Mouse (Mus musculus) left cerebral cortex, adult 2 months (tissue): ENCODE results near the gene Nudt21. TPM values are rescaled to one million over a fixed set of nuclear protein-coding genes. Genes with fewer than 3 reads are reported as not detected.

Source experiments
- DNase-seq, 2 experiments: peaks; one replicate each; pipeline ENCODE4 v3.0.0; 2021 to 2022; ENCODE audit warnings: low spot score in 2 of 2, mixed read lengths in 1 of 2; ENCODE audit errors: extremely low spot score in 1 of 2
- H3K27ac ChIP-seq: fragments of 200-600 bp; 2 replicates; pipeline ENCODE4 v1.8.1; 2022
- H3K4me3 ChIP-seq: fragments of 200-600 bp; 2 replicates; pipeline ENCODE4 v1.8.1; 2022
- CTCF ChIP-seq: fragments of 200-600 bp; IDR thresholded peaks from 2 replicates; pipeline ENCODE4 v1.8.1; 2022; ENCODE audit warnings: antibody characterized with exemption, mild to moderate bottlenecking, moderate library complexity
- intact Hi-C: fragments of 180-260 bp; cut with DNase I; formaldehyde crosslinking; loops from one replicate; pipeline ENCODE4 v1.15.1; 2025
- long read RNA-seq, 2 experiments: library from polyadenylated mRNA; stranded (forward); transcript quantifications; one replicate each; pipeline ENCODE4 v2.0.0; 2021; ENCODE audit warnings: borderline mapping rate in 2 of 2
- total RNA-seq, 2 experiments: library from RNA; stranded (reverse); gene quantifications; 2 replicates each; pipeline ENCODE4 v1.2.3; 2021

The Nudt21 gene
- total RNA-seq: 10 to 100 TPM; 46.3 to 51.4 TPM
- long read RNA-seq, experiment 1, full-length matches to known transcripts: 11 of 12 reads
- long read RNA-seq, experiment 1, partial matches to known transcripts: 0 of 12 reads
- long read RNA-seq, experiment 1, other reads (novel, unspliced or antisense): 1 of 12 reads
- long read RNA-seq, experiment 2, full-length matches to known transcripts: 12 of 16 reads
- long read RNA-seq, experiment 2, partial matches to known transcripts: 1 of 16 reads
- long read RNA-seq, experiment 2, other reads (novel, unspliced or antisense): 3 of 16 reads

GRCm38 (mm10) chr8:94036944-94037524 lies at the start of gene Nudt21, which contains the start of gene Ogfod1:
TSS of gene Nudt21 (minus strand) at chr8:94037031.
TSS of gene Ogfod1 (plus strand) at chr8:94037198.
- intact Hi-C loops: loop anchor here (2.0 to 5.0 kb wide), 2 partner anchors 24 to 60 kb away; partner anchors contain the start of genes Amfr and Bbs2
- Histone ChIP-seq H3K27ac (peak within 1 kb of the TSS; percentile 82), H3K4me3 (peak within 1 kb of the TSS; percentile 70)
- TF ChIP-seq CTCF: no peak
- peak; percentile 93 to 94 for DNase-seq

DNA sequence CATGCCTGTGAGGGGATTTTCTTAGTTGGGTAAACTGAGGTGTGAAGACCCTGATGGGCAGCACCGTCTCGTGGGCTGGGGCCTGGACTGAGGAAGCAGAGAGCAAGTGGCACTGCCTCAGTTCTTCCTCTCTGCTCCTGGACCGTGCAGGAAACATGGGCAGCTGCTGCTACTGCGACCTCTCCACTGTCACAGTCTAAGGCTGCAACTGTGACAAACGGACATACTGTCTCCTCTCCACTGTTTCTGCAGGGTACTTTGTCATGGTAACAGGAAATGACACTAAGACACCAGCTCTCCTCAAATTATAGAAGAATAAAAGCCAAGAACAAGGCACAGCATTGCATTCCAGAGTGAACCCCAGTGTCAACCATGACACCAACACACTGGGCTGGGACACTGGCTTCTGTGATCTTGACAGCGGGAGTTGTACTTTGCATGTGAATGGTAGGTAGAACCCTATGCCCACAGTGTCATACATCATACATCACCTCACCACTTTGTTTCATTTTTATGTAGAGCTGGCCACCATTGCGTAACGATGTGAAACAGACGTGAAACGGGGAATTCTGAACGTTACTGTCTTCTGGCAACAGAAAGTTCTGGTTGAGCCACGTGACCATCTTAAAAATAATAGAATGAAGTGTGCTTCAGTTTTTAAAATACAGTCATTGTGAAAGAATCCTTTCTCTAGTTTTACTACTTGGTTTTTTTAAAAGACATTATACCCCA lies 39.8 kb upstream of the Nudt21 start:
- no peak for DNase-seq
- no peak for TF ChIP-seq CTCF
- Histone ChIP-seq H3K27ac (no peak overlapping the region), H3K4me3 (no peak overlapping the region)
- intact Hi-C loops: no loop called here

DNA sequence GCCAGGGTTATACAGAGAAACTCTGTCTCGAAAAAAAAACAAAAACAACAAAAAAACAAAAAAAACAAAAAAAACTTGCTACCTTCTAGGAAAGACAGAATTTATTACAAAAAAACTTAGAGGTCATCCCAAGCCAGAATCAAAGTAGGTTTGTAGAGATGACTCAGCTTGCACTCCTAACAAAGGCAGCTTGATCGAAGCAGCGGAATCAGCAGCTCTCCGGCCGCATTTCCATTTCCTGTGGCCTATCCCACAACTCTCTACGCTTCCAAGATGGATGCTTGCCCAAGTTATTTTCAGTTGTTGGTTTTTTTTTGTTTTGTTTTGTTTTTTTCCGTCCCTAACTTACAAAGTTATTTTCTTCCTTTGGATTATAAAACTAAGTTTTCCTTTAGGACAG lies 32.0 kb upstream of the Nudt21 start:
- H3K27ac ChIP-seq: no peak overlapping the region
- H3K4me3 ChIP-seq: no peak overlapping the region
- no peak for TF ChIP-seq CTCF
- DNase-seq: no peak
- intact Hi-C loops: no loop called here

DNA sequence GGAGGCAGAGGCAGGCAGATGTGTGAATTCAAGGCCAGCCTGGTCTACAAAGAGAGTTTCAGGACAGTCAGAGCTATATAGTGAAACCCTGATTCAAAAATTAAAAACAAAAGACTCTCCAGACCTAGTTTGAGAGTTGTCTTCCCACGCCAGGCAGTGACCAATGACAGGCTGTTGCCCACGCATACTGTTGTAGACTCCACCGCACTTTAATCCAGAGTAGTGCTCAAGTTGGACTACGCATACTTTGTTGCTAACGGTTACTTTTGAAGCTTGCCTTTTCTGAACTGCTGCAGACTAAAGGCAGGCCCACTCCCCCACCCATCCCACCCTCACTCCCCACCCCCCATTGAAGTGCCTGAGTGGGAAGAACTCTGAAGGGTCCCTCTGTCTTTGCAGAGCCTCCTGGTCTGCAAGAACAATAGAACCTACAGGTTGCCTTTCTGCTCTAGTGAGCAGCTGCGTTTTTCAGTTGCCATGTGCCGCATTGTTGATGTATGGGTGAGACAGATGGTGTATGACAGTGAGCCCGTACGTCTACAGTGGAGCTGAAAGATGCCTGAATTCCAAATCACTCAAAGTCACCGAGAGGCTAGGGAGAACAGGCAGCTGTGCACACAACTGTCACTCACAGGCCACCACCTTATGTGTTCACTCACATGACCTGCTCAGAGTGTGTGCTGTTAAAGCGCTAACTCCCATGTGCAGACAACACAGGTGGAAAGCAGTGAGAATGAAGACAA lies 29.5 kb upstream of the Nudt21 start:
- Histone ChIP-seq H3K27ac (no peak overlapping the region), H3K4me3 (no peak overlapping the region)
- no peak for TF ChIP-seq CTCF
- intact Hi-C loops: no loop called here
- no peak for DNase-seq

GRCm38 (mm10) chr8:94057157-94057854 lies 20.5 kb upstream of the Nudt21 start:
- intact Hi-C loops: no loop called here
- H3K27ac ChIP-seq: no peak overlapping the region
- peak; percentile 87 for TF ChIP-seq CTCF

DNA sequence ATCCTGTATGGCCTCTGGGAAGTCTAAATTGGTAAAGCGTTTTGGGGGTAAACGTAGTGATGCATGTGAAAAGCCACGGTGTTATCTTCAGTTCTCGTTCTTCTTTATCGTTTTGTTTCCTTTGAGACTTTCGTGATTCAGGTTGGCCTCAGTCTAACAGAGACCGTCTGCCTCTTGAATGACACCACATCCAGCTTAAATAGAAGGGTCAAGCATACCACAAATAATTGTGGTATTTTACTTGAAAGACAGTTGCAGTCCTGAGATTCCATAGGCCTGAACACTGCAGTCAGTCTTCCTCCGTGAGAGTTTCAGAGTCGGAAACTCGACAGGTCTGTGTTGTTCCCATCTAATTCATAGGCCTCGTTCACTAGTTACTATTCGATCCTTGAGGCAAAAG lies 15.9 kb upstream of the Nudt21 start:
- DNase-seq: no peak
- no peak for TF ChIP-seq CTCF
- H3K27ac ChIP-seq: no peak overlapping the region
- intact Hi-C loops: no loop called here
- H3K4me3 ChIP-seq: no peak overlapping the region

More at GRCm38 (mm10) chr8:94057157-94057854, 20.5 kb upstream of the Nudt21 start:
- DNase-seq: peak; percentile 37 to 57
- no peak overlapping the region for H3K4me3 ChIP-seq

- intact Hi-C loops: no loop called here
- no peak for TF ChIP-seq CTCF
- Histone ChIP-seq H3K4me3 (no peak overlapping the region), H3K27ac (no peak overlapping the region)
- no peak for DNase-seq
These were observed 11.0 kb upstream of the Nudt21 start for GRCm38 (mm10) chr8:94047845-94048244.

- DNase-seq: no peak
- H3K4me3 ChIP-seq: peak overlapping the region; percentile 70
- no peak for TF ChIP-seq CTCF
- intact Hi-C loops: loop anchor here (2.0 to 5.0 kb wide), 2 partner anchors 25 to 59 kb away; partner anchors contain the start of genes Amfr and Bbs2
- H3K27ac ChIP-seq: peak overlapping the region; percentile 82
These were observed 975 bp upstream of the Nudt21 start for GRCm38 (mm10) chr8:94037806-94038205.

DNA sequence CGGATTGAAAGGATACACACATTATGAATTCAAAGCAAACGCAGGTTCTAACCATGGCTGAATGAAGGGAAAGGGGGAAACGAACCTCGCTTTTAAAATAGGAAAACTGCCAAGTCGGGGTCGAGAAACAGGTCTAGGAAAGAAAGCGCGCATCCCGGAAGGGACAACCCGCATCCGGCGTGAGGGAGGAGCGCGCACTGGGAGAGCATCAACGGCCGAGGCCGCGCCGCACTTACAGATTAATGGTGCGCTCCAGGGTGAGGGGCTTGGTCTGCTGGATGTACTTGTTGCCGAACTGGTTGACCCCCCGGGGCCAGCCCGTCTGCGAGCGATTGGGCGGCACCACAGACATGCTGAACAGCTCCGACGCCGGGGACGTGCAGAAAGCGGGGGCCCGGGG lies 290 bp downstream of the Nudt21 start:
- intact Hi-C loops: loop anchor here (2.0 to 5.0 kb wide), 2 partner anchors 24 to 61 kb away; partner anchors contain the start of genes Amfr and Bbs2
- Histone ChIP-seq H3K4me3 (peak overlapping the region; percentile 70), H3K27ac (peak overlapping the region; percentile 75)
- peak; percentile 41 to 65 for DNase-seq

- TF ChIP-seq CTCF: no peak
- DNase-seq: no peak
- Histone ChIP-seq H3K4me3 (peak overlapping the region; percentile 10; the same call in 1 of the 2 replicates), H3K27ac (no peak overlapping the region)
- intact Hi-C loops: loop anchor here (5.0 kb wide), 1 partner anchor 62 kb away; the partner anchor contains the start of gene Bbs2
These were observed 1.6 kb downstream of the Nudt21 start for GRCm38 (mm10) chr8:94035200-94035599.

- no peak for DNase-seq
- H3K27ac ChIP-seq: no peak overlapping the region
- no peak overlapping the region for H3K4me3 ChIP-seq
- intact Hi-C loops: no loop called here
- TF ChIP-seq CTCF: no peak
These were observed 3.2 kb downstream of the Nudt21 start for GRCm38 (mm10) chr8:94033601-94034000.
